Mouse (Mus musculus) natural killer cell, adult 2 months (primary cell): ENCODE measurements around the gene Lpcat4.

Experiments used
- DNase-seq, 2 experiments: peaks; one replicate each; pipeline ENCODE4 v3.0.0; 2022; ENCODE audit warnings: low spot score in 2 of 2

The Lpcat4 gene

GRCm38 (mm10) chr2:112239212-112239934 lies at the start of gene Lpcat4:
Gene Lpcat4, plus strand, starts transcription at chr2:112239468.
- DNase-seq: peak; percentile 76 to 82

- peak; percentile 9 to 36 for DNase-seq
These were observed 42.4 kb upstream of the Lpcat4 start for GRCm38 (mm10) chr2:112196859-112197258.

GRCm38 (mm10) chr2:112203056-112203455 lies 36.2 kb upstream of the Lpcat4 start:
- no peak for DNase-seq

GRCm38 (mm10) chr2:112210142-112210541 lies 29.1 kb upstream of the Lpcat4 start:
- no peak for DNase-seq

GRCm38 (mm10) chr2:112210699-112211098 lies 28.6 kb upstream of the Lpcat4 start:
- no peak for DNase-seq

- DNase-seq: peak in 1 of 2 experiments; percentile 12
These were observed 23.3 kb upstream of the Lpcat4 start for GRCm38 (mm10) chr2:112215977-112216376.

GRCm38 (mm10) chr2:112217614-112218013 lies 21.7 kb upstream of the Lpcat4 start:
- no peak for DNase-seq

- DNase-seq: no peak
These were observed 18.4 kb upstream of the Lpcat4 start for GRCm38 (mm10) chr2:112220880-112221279.

- no peak for DNase-seq
These were observed 16.7 kb upstream of the Lpcat4 start for GRCm38 (mm10) chr2:112222607-112223006.

GRCm38 (mm10) chr2:112224356-112224755 lies 14.9 kb upstream of the Lpcat4 start:
- DNase-seq: no peak

GRCm38 (mm10) chr2:112232623-112233022 lies 6.6 kb upstream of the Lpcat4 start:
- DNase-seq: no peak

- no peak for DNase-seq
These were observed 2.6 kb upstream of the Lpcat4 start for GRCm38 (mm10) chr2:112236620-112237019.

GRCm38 (mm10) chr2:112238006-112238405 lies 1.3 kb upstream of the Lpcat4 start:
- no peak for DNase-seq

GRCm38 (mm10) chr2:112239935-112240721 lies 860 bp downstream of the Lpcat4 start:
- peak; percentile 39 to 49 for DNase-seq

GRCm38 (mm10) chr2:112241787-112242186 lies 2.5 kb downstream of the Lpcat4 start:
- DNase-seq: no peak

- DNase-seq: no peak
These were observed 6.0 kb downstream of the Lpcat4 start for GRCm38 (mm10) chr2:112245307-112245706.

- no peak for DNase-seq
These were observed 6.9 kb downstream of the Lpcat4 start for GRCm38 (mm10) chr2:112246193-112246592.

- no peak for DNase-seq
These were observed 8.1 kb downstream of the Lpcat4 start for GRCm38 (mm10) chr2:112247323-112247722.

- no peak for DNase-seq
These were observed 10.6 kb downstream of the Lpcat4 start for GRCm38 (mm10) chr2:112249780-112250453.

GRCm38 (mm10) chr2:112254675-112255515 lies 15.6 kb downstream of the Lpcat4 start:
- no peak for DNase-seq

- no peak for DNase-seq
These were observed 20.1 kb downstream of the Lpcat4 start, which contains the start of gene Nutm1 for GRCm38 (mm10) chr2:112259241-112259962. Gene Nutm1, minus strand, starts transcription at chr2:112259291.
